Mouse (Mus musculus) kidney, adult 2 months (tissue): ENCODE results near the gene Mybpc1. TPM values are rescaled to one million over a fixed set of nuclear protein-coding genes. Genes with fewer than 3 reads are reported as not detected.
"Not testable (repeated sequence)": the region's sequence is repeated elsewhere in the genome, so short reads cannot be mapped to it uniquely, and the experiment has no call there.

Experiments
- DNase-seq: peaks from one replicate; pipeline ENCODE4 v3.0.0; 2021
- H3K27ac ChIP-seq: fragments of 200-500 bp; 2 replicates; pipeline ENCODE4 v1.5.1; 2012; ENCODE audit warnings: low read depth, low read length, control low read depth, inconsistent platforms; ENCODE audit not compliant: insufficient read depth
- H3K27me3 ChIP-seq: fragments of 200-500 bp; replicated peaks from 2 replicates; pipeline ENCODE4 v1.6.1; 2012; ENCODE audit warnings: mild to moderate bottlenecking, moderate library complexity, low read length, inconsistent platforms; ENCODE audit not compliant: control insufficient read depth, insufficient read depth
- H3K36me3 ChIP-seq: fragments of 200-500 bp; 2 replicates; pipeline ENCODE4 v1.6.1; 2012; ENCODE audit warnings: mild to moderate bottlenecking, moderate library complexity, low read length, inconsistent platforms; ENCODE audit not compliant: control insufficient read depth, insufficient read depth
- H3K4me1 ChIP-seq: fragments of 200-500 bp; 2 replicates; pipeline ENCODE4 v1.6.1; 2011; ENCODE audit warnings: low read length; ENCODE audit not compliant: control insufficient read depth, insufficient read depth
- H3K4me3 ChIP-seq: fragments of 200-500 bp; 2 replicates; pipeline ENCODE4 v1.5.1; 2011; ENCODE audit warnings: mild to moderate bottlenecking, low read depth, low read length, control low read depth; ENCODE audit not compliant: insufficient read depth
- CTCF ChIP-seq: fragments of 200-500 bp; conservative IDR thresholded peaks from 2 replicates; pipeline ENCODE4 v1.5.1; 2011; ENCODE audit warnings: low read depth, mild to moderate bottlenecking, control low read depth, low read length, moderate library complexity, mixed read lengths; ENCODE audit not compliant: insufficient read depth, insufficient read length
- POLR2A ChIP-seq: fragments of 200-500 bp; IDR thresholded peaks from one replicate; pipeline ENCODE4 v1.6.1; 2011; ENCODE audit warnings: low read depth, low read length, control low read depth
- WGBS: fragments of 180-500 bp; shearing (Covaris S2); methylation state at CpG from one replicate; pipeline ENCODE4 v1.1.7; 2018; 5-methylcytosine and 5-hydroxymethylcytosine counted together
- polyA plus RNA-seq: library from polyadenylated mRNA; depleted of rRNA; stranded (reverse); fragments of >200 nt; gene quantifications from 2 replicates; pipeline ENCODE4 v1.2.3, GENCODE M21; 2012; rRNA removed

Mybpc1 gene
- polyA plus RNA-seq, 1 experiment = 7.8 TPM

- H3K36me3 ChIP-seq = peaks cover 4% of the 10 kb centered on the region; the same call in 1 of the 2 replicates
- DNase-seq = peak; percentile 58
- TF ChIP-seq CTCF (no peak), POLR2A (no peak)
- no peak overlapping the region for H3K27ac ChIP-seq
- no peak overlapping the region for H3K4me3 ChIP-seq
- no peaks in the 10 kb centered on the region for H3K27me3 ChIP-seq
- H3K4me1 ChIP-seq = peaks cover 32% of the 10 kb centered on the region; the same call in 1 of the 2 replicates
- WGBS = 48% methylated on average over 4 of the region's 4 CpGs
Measured at GRCm38 (mm10) chr10:88494959-88495587, 109.9 kb downstream of the Mybpc1 start.

DNA sequence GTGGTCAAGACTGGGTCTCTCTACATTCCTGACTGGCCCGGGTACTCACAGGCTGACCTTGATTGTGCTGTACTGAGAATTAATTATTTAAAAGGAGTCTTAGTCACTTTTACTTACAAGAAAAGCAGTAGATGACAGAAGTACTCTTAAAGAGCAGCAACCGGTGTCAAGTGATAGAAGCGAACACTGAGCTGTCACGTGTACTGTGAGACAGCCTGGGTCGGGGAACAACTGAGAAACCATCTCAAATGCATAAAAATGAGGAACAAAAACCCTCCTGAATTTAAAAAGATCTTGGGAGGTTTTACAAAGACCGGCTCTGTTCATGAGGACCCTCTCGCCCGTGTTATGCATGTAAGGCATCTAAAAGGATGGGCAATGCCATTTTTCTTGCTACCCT is 112.3 kb downstream of the Mybpc1 start:
- TF ChIP-seq POLR2A (no peak), CTCF (no peak)
- Histone ChIP-seq H3K36me3 (peaks cover 3% of the 10 kb centered on the region; the same call in 1 of the 2 replicates), H3K27ac (0 out of 2 replicates have a peak overlapping the region, but pooled peaks have one; percentile 14), H3K4me3 (no peak overlapping the region), H3K27me3 (no peaks in the 10 kb centered on the region), H3K4me1 (peaks cover 32% of the 10 kb centered on the region; the same call in 1 of the 2 replicates)
- no peak for DNase-seq
- 46% methylated on average over 8 of the region's 8 CpGs for WGBS

GRCm38 (mm10) chr10:88491632-88492031 is 113.3 kb downstream of the Mybpc1 start:
- WGBS = 51% methylated on average over 7 of the region's 7 CpGs
- Histone ChIP-seq H3K27ac (no peak overlapping the region), H3K4me1 (peaks cover 29% of the 10 kb centered on the region; the same call in 1 of the 2 replicates), H3K27me3 (no peaks in the 10 kb centered on the region), H3K36me3 (peaks cover 3% of the 10 kb centered on the region; the same call in 1 of the 2 replicates), H3K4me3 (no peak overlapping the region)
- DNase-seq = peak; percentile 52
- TF ChIP-seq POLR2A = no peak
- TF ChIP-seq CTCF = no peak

DNA sequence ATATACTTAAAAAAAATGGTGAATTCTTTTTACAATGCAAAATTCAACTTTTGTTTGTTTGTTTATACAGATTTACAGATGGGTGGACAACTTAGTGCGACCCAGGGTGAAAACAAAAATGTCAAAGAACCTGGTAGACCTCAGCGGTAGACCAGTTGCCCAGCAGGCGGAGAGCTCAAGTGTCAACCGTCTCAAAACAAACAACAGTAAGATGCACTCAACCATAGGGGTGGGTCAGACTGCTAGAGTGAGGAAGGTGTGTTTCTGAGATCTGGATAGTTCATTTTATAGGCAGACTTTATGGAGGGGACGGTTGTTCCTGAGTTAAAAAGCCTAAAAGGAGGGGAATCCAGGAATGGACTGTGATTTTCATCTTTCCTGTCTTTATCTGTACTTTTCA is 116.3 kb downstream of the Mybpc1 start:
- DNase-seq = no peak
- 59% methylated on average over 5 of the region's 5 CpGs for WGBS
- H3K27me3 ChIP-seq = no peaks in the 10 kb centered on the region
- H3K27ac ChIP-seq = no peak overlapping the region
- no peak overlapping the region for H3K4me3 ChIP-seq
- peaks cover 9% of the 10 kb centered on the region; the same call in 1 of the 2 replicates for H3K36me3 ChIP-seq
- no peak for TF ChIP-seq POLR2A
- TF ChIP-seq CTCF = no peak
- H3K4me1 ChIP-seq = peaks cover 13% of the 10 kb centered on the region; the same call in 1 of the 2 replicates

- not testable (repeated sequence) for DNase-seq, H3K36me3 ChIP-seq, H3K27me3 ChIP-seq, H3K27ac ChIP-seq, H3K4me1 ChIP-seq, H3K4me3 ChIP-seq
- WGBS = 77% methylated on average over 10 of the region's 10 CpGs
Measured at GRCm38 (mm10) chr10:88482866-88483265, 122.1 kb downstream of the Mybpc1 start.

Other genes starting within 250 kb of the Mybpc1 start
- 16.4 and 18.5 TPM in 2 replicates for gene Dram1, start 226.1 kb downstream of the Mybpc1 start, polyA plus RNA-seq
- 12.6 and 12.8 TPM in 2 replicates for gene Gnptab, start 226.0 kb downstream of the Mybpc1 start, polyA plus RNA-seq
- not detected in 2 replicates for gene Sycp3, start 145.6 kb downstream of the Mybpc1 start, polyA plus RNA-seq
- 524 and 550 TPM in 2 replicates for gene Chpt1, start 101.1 kb downstream of the Mybpc1 start, polyA plus RNA-seq
- 0.34 TPM in 1 of 2 replicates, not detected in the other for gene Spic, start 79.9 kb upstream of the Mybpc1 start, polyA plus RNA-seq
- 23.2 and 33.6 TPM in 2 replicates for gene Arl1, start 125.7 kb upstream of the Mybpc1 start, polyA plus RNA-seq
- 10.9 and 14.2 TPM in 2 replicates for gene Utp20, start 221.7 kb upstream of the Mybpc1 start, polyA plus RNA-seq